Mouse (Mus musculus) liver, embryonic 14.5 days (tissue): Measurements from ENCODE around the gene Palld.

Experiments
- CTCF ChIP-seq: IDR thresholded peaks from 2 replicates; pipeline ENCODE4 v1.5.1; 2016; ENCODE audit warnings: antibody characterized with exemption, low read depth, control low read depth
- EP300 ChIP-seq: IDR thresholded peaks from 2 replicates; pipeline ENCODE4 v1.6.1; 2016; ENCODE audit warnings: antibody characterized with exemption, low read depth

DNA sequence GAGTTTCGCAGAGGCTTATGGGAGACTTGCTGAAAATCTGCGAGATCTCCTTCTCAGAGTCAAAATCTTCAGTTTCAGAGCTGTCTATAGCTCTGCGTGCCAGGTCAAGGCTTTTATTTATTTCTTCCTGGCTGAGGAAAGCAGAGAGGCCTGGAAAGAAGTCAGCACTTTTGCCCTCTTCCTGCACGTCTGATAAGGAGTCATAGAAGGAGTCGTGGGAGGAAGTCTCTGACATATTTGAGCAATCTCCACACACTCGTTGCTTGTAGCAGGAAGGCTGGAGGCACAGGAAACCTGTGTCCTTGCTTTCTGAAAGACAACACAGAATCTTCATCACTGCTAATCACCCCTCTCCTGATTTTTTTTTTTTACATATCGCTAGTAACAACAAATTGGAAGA is 24.9 kb downstream of the Palld start:
- TF ChIP-seq CTCF (no peak), EP300 (no peak)
